Mouse (Mus musculus) cortical plate, adult 2 months (tissue): ENCODE results near the gene Pbp2.

ENCODE experiments used
- CTCF ChIP-seq: fragments of 200-500 bp; IDR thresholded peaks from 2 replicates; pipeline ENCODE4 v1.5.1; 2011; ENCODE audit warnings: mild to moderate bottlenecking, control low read depth, low read length; ENCODE audit not compliant: insufficient read depth; ENCODE audit errors: extremely low read depth
- POLR2A ChIP-seq: fragments of 200-500 bp; IDR thresholded peaks from 2 replicates; pipeline ENCODE4 v1.6.1; 2011; ENCODE audit warnings: mild to moderate bottlenecking, low read length, control low read depth; ENCODE audit not compliant: insufficient read depth; ENCODE audit errors: extremely low read depth

DNA sequence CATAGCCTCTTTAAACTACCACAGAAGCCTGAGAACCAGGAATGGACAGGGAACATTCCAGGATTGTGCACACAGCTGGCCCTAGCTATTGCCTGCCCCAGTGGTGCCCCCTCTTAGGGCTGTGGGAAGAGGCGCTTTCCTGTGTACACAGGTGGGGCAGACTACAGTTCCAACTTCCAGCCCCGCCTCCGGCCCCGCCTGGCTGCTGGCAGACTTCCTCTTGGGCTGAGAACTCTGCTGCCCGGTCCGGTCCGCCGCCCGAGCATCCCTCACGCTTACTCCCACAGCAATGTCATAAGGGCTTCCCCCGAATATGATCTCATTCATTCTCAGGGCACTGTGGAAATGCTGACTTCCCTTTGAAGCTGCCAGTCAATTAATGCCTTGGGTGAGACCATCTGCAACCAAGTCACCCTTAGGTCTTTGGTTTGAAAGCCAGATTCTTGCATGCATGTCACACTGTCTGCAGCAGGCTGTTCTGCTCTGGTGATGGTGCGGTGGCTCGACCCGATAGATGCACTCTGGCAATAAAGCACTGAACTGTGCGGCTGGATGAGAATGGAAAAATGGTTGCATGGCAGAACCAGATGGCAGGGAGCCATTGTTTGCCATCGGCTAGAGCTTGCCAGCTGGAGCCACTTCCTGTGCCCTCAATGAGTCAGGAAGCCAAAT lies 13.2 kb upstream of the Pbp2 start:
- TF ChIP-seq CTCF, result no peak
- no peak for TF ChIP-seq POLR2A
